Mouse (Mus musculus) fibroblast of lung, adult 2 months (primary cell): ENCODE results near the gene Slc6a20a.

Source experiments
- DNase-seq: peaks from one replicate; pipeline ENCODE4 v3.0.0-alpha.2; 2011; ENCODE audit warnings: low read depth

The Slc6a20a gene

DNA sequence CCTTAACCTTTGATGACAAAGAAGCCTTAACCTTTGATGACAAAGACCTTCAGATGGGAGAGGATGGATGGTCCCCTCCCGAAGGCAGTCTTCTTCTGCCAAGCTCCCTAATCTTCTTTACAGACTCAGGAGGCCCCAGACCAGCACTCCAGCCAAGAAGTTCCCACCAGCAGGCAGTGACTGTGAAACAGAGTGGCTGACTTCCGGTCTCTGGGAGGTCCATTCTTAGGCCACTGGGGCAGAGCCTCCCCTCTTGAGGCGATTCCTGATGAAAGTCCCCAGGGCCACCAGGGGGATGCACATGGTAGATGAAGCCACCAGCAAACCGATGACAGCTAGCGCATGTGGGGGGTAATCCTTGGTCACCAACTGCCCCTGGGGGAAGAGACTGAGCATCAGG, 41.9 kb downstream of the Slc6a20a start:
- DNase-seq = no peak

DNA sequence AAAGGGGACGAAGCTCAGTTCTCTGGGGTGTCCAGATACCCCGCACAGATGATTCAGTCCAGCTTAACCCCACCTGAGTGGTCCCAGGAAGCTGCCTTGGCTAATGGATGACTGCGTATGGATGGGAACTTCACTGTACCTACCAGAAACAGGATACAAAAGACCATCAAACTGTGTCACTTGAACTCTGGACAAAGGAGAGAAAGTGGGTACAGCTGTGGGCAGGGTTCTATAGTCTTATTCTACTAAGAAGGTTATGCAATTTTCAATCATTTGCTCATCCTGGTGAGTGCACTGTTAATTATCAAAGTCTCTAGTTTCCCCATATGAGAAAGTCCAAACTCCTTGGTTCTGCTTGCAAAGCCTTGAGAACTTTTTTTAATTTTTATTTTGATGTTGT, 45.7 kb downstream of the Slc6a20a start:
- no peak for DNase-seq

DNA sequence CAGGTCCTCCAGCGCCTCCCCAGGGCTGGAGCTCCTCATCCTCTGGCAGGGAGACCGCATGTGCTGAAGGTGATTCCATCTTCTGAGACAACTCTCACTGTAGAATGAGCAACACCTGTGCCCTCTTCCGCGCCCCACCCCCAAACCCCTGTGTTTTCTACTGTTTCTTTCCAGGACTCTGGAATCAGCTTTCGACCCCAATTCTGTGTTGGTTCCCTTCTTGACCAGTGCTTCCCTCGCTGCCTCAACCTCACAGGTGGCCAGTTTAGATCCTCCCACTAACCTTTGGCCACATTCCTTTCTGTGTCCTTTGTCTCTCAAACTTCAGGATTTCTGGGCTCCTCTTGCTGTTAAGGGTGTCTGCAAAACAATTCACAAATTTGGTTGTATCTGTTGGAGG, 46.4 kb downstream of the Slc6a20a start, which contains the start of gene Slc6a20b:
Gene Slc6a20b (minus strand): TSS at position 285 of the 400 bp plus-strand sequence.
- DNase-seq = no peak

DNA sequence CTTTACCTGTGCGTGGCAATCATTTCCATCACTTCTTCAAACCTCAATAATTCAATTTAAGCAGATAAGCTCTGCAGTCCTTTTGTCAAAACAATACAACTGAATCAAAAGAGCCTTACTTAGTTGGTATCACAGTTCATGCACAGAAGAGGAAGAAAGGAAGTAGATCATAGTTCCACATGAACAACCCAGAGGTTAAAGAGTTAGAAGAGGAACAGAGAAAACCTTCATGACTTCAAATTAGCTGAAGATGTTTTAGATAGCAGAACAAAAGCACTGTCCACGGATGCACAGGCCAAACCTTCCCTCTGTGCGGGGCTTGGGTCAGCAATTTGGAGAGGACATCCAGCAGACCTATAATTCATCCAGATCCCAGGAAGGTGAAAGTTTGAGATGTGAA, 47.0 kb downstream of the Slc6a20a start:
- no peak for DNase-seq

DNA sequence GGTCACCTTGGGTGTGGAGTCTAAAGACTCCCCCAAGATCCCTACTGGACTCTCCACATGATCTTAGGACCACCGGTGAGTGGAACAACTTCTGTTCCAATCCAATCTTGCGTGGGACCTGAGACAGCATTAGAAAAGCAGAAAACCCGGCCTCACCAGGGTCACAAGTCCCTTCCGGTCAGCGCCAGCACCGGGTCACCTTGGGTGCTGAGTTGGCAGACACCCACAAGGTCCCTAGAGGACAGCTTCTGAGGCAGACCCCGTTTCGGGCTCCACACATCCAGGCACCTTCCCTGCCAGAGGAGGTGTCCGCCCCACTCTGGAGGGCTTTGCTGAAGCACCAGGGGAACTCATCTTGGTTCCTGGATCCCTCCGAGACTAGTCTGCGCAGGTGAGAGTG, 52.9 kb downstream of the Slc6a20a start:
- DNase-seq = no peak

DNA sequence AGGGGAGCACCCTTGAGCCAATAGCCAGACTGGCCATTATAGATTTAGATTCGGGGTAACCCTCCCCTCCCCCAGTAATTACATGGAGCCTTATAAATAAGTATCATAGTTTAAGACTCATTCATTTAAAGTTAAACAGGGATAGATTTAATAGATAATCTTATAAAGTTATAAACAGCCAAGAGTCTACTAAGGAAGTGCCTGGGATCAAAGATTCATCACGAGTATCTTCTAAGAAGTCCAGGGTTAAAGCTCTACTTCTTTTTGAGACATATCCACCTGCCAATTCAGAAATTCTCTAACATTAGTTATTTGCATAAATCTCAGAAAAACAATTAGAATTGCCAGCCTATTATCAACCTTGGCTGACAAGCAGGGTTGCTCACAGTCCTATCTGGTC, 53.9 kb downstream of the Slc6a20a start:
- DNase-seq = no peak

DNA sequence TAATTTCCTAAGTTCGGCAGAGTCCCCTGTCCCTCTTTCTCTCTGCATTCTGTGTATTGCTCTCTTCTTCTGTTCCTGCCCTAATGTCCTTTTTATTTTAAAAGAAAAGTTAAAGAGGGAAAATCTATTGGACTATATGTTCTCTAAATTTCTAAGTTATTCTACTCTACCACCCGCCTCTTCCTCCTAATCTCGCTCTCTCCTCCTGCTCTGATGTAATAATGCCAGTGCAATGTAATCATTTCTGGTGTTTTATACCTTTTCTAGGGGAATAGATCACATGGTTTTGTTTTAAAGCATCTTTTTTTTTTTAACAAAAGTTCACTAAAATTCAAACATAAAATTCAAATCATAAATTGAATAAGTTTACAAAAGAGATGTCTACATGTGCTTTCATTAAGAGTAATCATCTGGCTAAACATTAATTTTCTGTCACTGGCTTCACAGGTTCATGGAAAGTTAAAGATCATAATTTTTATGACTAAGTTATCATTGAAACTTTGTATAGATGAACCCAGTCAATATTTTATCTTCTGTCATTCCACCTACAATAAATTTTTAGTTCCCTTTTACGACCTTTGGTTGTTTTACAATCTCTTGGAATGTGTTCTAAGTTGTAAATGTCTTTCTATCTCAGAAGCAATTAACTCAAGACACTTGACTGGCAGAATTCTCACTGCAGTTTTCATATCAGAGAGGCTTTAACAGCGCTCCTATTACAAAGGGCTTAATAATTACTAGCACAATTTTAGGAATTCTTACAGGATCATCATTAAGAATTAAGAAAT, 58.2 kb downstream of the Slc6a20a start:
- DNase-seq = no peak

DNA sequence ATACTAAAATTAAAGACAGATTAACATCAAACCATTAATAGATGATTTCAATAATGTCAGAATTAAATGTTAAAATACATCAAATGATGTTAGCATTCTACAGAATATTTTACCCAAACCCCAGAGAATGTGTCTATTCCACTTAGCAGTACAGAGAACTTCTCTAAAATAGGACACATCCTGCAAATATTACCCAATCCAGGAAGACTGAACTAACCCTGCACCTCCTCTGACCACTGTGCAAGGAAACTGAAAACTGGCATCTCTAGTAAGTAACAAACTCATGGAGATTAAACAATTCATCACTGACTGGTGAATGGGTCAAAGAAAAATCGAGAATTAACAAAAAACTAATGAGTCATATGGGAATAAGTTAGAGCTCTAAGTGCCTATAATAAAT, 77.2 kb downstream of the Slc6a20a start:
- DNase-seq = no peak

DNA sequence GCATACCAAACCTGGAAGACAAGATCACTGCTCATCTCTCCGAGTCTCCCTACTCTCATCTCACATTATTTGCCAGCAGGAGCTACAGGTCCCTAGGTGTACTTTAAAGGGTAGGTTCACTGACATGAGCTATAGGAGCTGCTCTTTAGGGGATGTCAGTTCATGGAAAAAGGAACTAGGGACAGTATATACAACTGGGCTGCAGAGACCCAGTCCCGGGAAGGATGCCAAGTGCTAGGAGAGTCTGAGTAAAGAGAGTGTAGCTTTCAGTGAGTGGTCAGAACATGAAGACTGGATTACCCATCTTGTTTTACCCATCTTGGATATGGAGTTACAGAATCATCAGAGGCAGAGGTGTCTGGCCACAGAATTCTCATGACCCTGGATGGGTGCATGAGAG, 81.3 kb downstream of the Slc6a20a start:
- no peak for DNase-seq

DNA sequence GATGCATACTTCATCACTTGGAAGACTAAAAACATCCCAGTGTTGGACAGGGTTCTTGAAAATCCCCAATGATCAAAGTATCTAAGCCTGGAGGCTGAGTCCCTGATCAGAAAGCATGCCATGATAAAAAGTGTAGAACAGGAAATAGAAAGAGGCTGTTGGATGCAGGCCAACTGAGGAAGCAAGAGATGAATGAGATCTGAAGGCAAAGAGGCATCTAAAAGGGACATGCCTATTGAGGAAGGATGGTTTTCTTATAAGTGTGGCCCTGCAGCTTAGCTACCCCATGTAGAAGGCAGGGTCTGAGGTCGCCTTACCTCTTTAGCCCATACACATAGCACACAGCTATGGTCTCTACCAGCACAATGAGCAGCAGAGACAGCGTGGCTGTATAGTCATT, 81.8 kb downstream of the Slc6a20a start:
- DNase-seq = no peak

DNA sequence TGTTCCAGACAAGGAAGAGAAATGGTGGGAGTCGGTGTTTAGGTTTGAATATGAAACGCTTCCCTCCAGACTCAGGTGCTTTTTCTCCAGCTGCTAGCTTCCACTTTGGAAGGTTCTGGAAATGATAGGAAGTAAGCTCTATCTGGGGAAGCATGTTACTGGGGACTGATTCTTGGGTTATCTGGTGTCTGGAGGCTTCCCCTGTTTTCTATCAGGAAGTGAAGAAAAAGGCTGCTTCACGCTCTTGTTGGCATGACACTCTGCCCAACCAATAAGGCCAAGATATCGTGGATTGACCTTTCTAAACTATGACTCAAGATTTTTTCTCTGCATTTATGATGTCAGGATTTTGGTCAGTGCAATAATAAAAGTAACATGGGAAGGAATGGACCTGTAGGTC, 83.5 kb downstream of the Slc6a20a start:
- DNase-seq = no peak

DNA sequence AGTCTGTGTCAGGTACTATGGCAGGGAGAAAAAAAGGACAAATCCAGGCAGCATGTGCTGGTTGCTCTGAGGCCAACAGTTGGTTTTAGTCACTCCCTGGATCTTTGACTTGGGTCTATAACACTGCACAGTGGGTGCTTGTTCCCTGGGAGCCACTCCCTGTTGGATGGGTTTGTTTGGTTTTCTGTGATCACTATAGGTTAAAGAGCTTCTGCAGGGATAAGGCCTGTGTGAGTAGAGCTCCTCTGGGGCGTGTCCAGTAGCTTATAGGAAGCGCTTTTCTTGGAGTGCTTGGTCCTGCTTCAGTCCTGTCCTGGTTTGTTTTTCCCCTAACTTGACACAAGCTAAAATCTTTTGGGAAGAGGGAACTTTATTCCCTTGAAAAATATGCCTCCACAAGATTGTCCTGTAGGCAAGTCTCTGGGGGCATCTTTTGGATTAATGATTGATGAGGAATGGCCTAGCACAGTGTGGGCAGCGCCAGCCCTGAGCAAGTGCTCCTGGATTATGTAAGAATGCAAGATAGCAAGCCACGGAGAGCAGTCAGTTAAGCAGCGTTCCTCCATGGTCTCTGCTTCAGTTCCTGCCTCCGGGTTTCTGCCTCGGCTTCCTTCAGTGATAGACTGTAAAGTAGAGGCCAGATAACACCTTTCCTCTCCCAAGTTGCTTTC, 89.3 kb downstream of the Slc6a20a start:
- DNase-seq = no peak
